In genomic region chr17:17623890-17624420, GRCm38 (mm10) we compare ENCODE assay signal across 8 mouse cellular contexts. TPM values are rescaled to one million over a fixed set of nuclear protein-coding genes. Genes with fewer than 3 reads are reported as not detected.
DNase-seq lines count a peak whose midpoint lies in the region; ATAC-seq and TF ChIP-seq lines count a peak whose summit lies in the region.

No protein-coding gene starts in this region.

- no peak for TF ChIP-seq CTCF in bone marrow macrophage, adult 2 months (IDR thresholded peaks at IDR 0.05; ENCODE audit: low read depth, low read length)
- no peak for TF ChIP-seq CTCF in liver, adult 2 months (IDR thresholded peaks at IDR 0.05; ENCODE audit: low read depth, low read length)
- no peak for TF ChIP-seq CTCF in midbrain, postnatal 0 days (IDR thresholded peaks at IDR 0.05)
- no peak for TF ChIP-seq CTCF in testis, adult 2 months (IDR thresholded peaks at IDR 0.05; ENCODE audit: control insufficient read depth, insufficient read depth, insufficient replicate concordance, low read depth, low read length)

- peak overlapping the region; percentile 96 for H3K9ac ChIP-seq in intestine, embryonic 14.5 days (ENCODE audit: low read length)
- H3K9ac ChIP-seq in liver, adult 2 months (ENCODE audit: low read depth, low read length): peak overlapping the region; percentile 91
- H3K9ac ChIP-seq in midbrain, postnatal 0 days (replicated peaks; ENCODE audit: low read length, poor library complexity, severe bottlenecking): peak overlapping the region; percentile 94

- peaks cover 11% of the 10 kb centered on the region for H3K79me2 ChIP-seq in liver, adult 2 months (ENCODE audit: control insufficient read depth, insufficient read depth, low read length)

- H3K27me3 ChIP-seq in intestine, embryonic 14.5 days (replicated peaks; ENCODE audit: control insufficient read depth, insufficient read depth, low read length): no peaks in the 10 kb centered on the region
- no peaks in the 10 kb centered on the region for H3K27me3 ChIP-seq in liver, adult 2 months (ENCODE audit: control insufficient read depth, insufficient read depth, low read length)
- no peaks in the 10 kb centered on the region for H3K27me3 ChIP-seq in midbrain, postnatal 0 days (ENCODE audit: insufficient read depth, low read length)
- no peaks in the 10 kb centered on the region for H3K27me3 ChIP-seq in testis, adult 2 months (ENCODE audit: control insufficient read depth, insufficient read depth, low read length)

- peak; percentile 7 for ATAC-seq in intestine, embryonic 14.5 days (replicated peaks; ENCODE audit: low FRiP score, low TSS enrichment, low read depth)
- ATAC-seq in midbrain, postnatal 0 days (ENCODE audit: low FRiP score): peak; percentile 0; the same call in 1 of the 2 replicates

- peaks cover 19% of the 10 kb centered on the region for H3K4me1 ChIP-seq in bone marrow macrophage, adult 2 months (ENCODE audit: control insufficient read depth, insufficient read depth, low read length)
- H3K4me1 ChIP-seq in intestine, embryonic 14.5 days (replicated peaks; ENCODE audit: control insufficient read depth, insufficient read depth, low read length): peaks cover 12% of the 10 kb centered on the region; the same call in 1 of the 2 replicates
- peaks cover 7% of the 10 kb centered on the region for H3K4me1 ChIP-seq in liver, adult 2 months (ENCODE audit: control insufficient read depth, insufficient read depth, low read length)
- peaks cover 5% of the 10 kb centered on the region; the same call in 1 of the 2 replicates for H3K4me1 ChIP-seq in midbrain, postnatal 0 days (ENCODE audit: insufficient read depth, low read length)
- H3K4me1 ChIP-seq in testis, adult 2 months (ENCODE audit: control insufficient read depth, insufficient read depth, low read length): peaks cover 4% of the 10 kb centered on the region; the same call in 1 of the 2 replicates

- no peaks in the 10 kb centered on the region for H3K36me3 ChIP-seq in intestine, embryonic 14.5 days (ENCODE audit: control insufficient read depth, insufficient read depth, low read length)
- no peaks in the 10 kb centered on the region for H3K36me3 ChIP-seq in liver, adult 2 months (ENCODE audit: control insufficient read depth, insufficient read depth, low read length)
- no peaks in the 10 kb centered on the region for H3K36me3 ChIP-seq in midbrain, postnatal 0 days (ENCODE audit: insufficient read depth, low read length)
- H3K36me3 ChIP-seq in testis, adult 2 months (ENCODE audit: control insufficient read depth, insufficient read depth, low read length): no peaks in the 10 kb centered on the region

- TF ChIP-seq POLR2A in bone marrow macrophage, adult 2 months (IDR thresholded peaks at IDR 0.05; ENCODE audit: borderline replicate concordance, low read depth, low read length): no peak
- no peak for TF ChIP-seq POLR2A in liver, adult 2 months (IDR thresholded peaks at IDR 0.05; ENCODE audit: extremely low read depth, insufficient read depth, low read length)
- no peak for TF ChIP-seq POLR2A in testis, adult 2 months (IDR thresholded peaks at IDR 0.05; ENCODE audit: control insufficient read depth, low read depth, low read length)

- H3K4me2 ChIP-seq in intestine, embryonic 14.5 days (ENCODE audit: low read length): peak overlapping the region; percentile 76
- H3K4me2 ChIP-seq in midbrain, postnatal 0 days (ENCODE audit: low read depth, low read length, poor library complexity, severe bottlenecking): peak overlapping the region; percentile 73

- 2% methylated on average over 40 of the region's 42 CpGs for WGBS in intestine, embryonic 14.5 days
- whole genome bisulfite sequencing in liver, adult 2 months: 1% methylated on average over 41 of the region's 42 CpGs
- under 1% methylated on average over 40 of the region's 42 CpGs for WGBS in midbrain, postnatal 0 days

- peak overlapping the region; percentile 74 for H3K4me3 ChIP-seq in bone marrow macrophage, adult 2 months (ENCODE audit: insufficient read depth, low read length)
- peak overlapping the region; percentile 87 for H3K4me3 ChIP-seq in intestine, embryonic 14.5 days (ENCODE audit: low read depth, low read length)
- H3K4me3 ChIP-seq in liver, adult 2 months (ENCODE audit: insufficient read depth, low read depth, low read length): peak overlapping the region; percentile 96
- peak overlapping the region; percentile 89 for H3K4me3 ChIP-seq in midbrain, postnatal 0 days (ENCODE audit: low read depth, low read length)
- peak overlapping the region; percentile 96 for H3K4me3 ChIP-seq in testis, adult 2 months (ENCODE audit: control insufficient read depth, low read depth, low read length)

- H3K27ac ChIP-seq in bone marrow macrophage, adult 2 months (ENCODE audit: insufficient read depth, low read depth, low read length): peak overlapping the region; percentile 70
- H3K27ac ChIP-seq in intestine, embryonic 14.5 days (ENCODE audit: low read depth): peak overlapping the region; percentile 100
- H3K27ac ChIP-seq in liver, adult 2 months (replicated peaks; ENCODE audit: insufficient read depth, low read depth, low read length): peak overlapping the region; percentile 79
- H3K27ac ChIP-seq in midbrain, postnatal 0 days (ENCODE audit: low read depth, low read length): peak overlapping the region; percentile 99
- peak overlapping the region; percentile 100 for H3K27ac ChIP-seq in testis, adult 2 months (ENCODE audit: control insufficient read depth, insufficient read depth, low read depth, low read length)

- peak; percentile 48 to 51 for DNase-seq in frontal cortex, postnatal 36 days (ENCODE audit: low spot score in 2 of 2)
- DNase-seq in frontal cortex, postnatal 25 days (ENCODE audit: low spot score in 2 of 2): no peak
- DNase-seq in gastrocnemius, adult 8-10 months (ENCODE audit: low spot score in 2 of 2): peak; percentile 77 to 84
- peak; percentile 79 for DNase-seq in intestine, embryonic 14.5 days (ENCODE audit: low spot score)
- peak; percentile 33 for DNase-seq in liver, adult 2 months (ENCODE audit: extremely low read depth, low read depth, low spot score)
- peak; percentile 15 for DNase-seq in midbrain, postnatal 0 days (ENCODE audit: low spot score)

- H3K9me3 ChIP-seq in intestine, embryonic 14.5 days (ENCODE audit: control insufficient read depth, low read length): no peaks in the 10 kb centered on the region
- H3K9me3 ChIP-seq in midbrain, postnatal 0 days (ENCODE audit: low read length): no peaks in the 10 kb centered on the region

RNA-seq across cellular contexts. Expression of gene Lnpep, which starts 0.9 kb away (rescaled TPM):
- polyA plus RNA-seq in bone marrow macrophage, adult 2 months (2012; ENCODE audit: insufficient read depth, insufficient read length, missing spikeins): 54.1 and 58.0 TPM in 2 replicates
- total RNA-seq in gastrocnemius, adult 8-10 months (2022): 10 to 100 TPM; 53.7 to 68.4 (median 63.0) TPM
- 11.3 and 11.4 TPM in 2 replicates for polyA plus RNA-seq in intestine, embryonic 14.5 days (2014; fragmentation: Nextera tagmentation; extraction: Ambion mirVana)
- 35.7 and 37.2 TPM in 2 replicates for total RNA-seq in liver, adult 2 months (2014; rRNA removed)
- polyA plus RNA-seq in liver, adult 2 months (2012; rRNA removed): 2.6 and 2.7 TPM in 2 replicates
- 24.5 and 31.2 TPM in 2 replicates for total RNA-seq in midbrain, postnatal 0 days (2014; rRNA removed)
- polyA plus RNA-seq in midbrain, postnatal 0 days (2015; fragmentation: Nextera tagmentation; extraction: Ambion mirVana): 4.5 and 6.2 TPM in 2 replicates
- 2.6 and 3.5 TPM in 2 replicates for polyA plus RNA-seq in testis, adult 2 months (2012; rRNA removed)

Comparison
In these comparisons a context has a peak if more than half of its experiments do, and no peak if none do; other contexts are left out.
1. DNase-seq: peak in frontal cortex, postnatal 36 days (2 of 2), gastrocnemius, adult 8-10 months (2 of 2), intestine, embryonic 14.5 days (single experiment), liver, adult 2 months (single experiment) and midbrain, postnatal 0 days (single experiment); none in frontal cortex, postnatal 25 days (0 of 2).
2. Peak in every context shown above with its lines, with median percentiles within 50 percentile points of each other: H3K27ac ChIP-seq, H3K4me3 ChIP-seq and H3K9ac ChIP-seq.